Mouse (Mus musculus) E14TG2a.4 (cell line): ENCODE measurements around the gene Nf1.

Source experiments
- CTCF ChIP-seq: conservative IDR thresholded peaks from 2 replicates; pipeline ENCODE4 v1.5.1; 2014; ENCODE audit warnings: low read length
- POU5F1 ChIP-seq: IDR thresholded peaks from 2 replicates; pipeline ENCODE4 v1.6.1; 2014; ENCODE audit warnings: low read length, borderline replicate concordance

- TF ChIP-seq CTCF (no peak), POU5F1 (no peak)
These were observed 188.4 kb downstream of the Nf1 start for GRCm38 (mm10) chr11:79527739-79528384.
